Mouse (Mus musculus): ENCODE measurements around the gene Lgmn.

- TF ChIP-seq CTCF (IDR thresholded peaks at IDR 0.05; ENCODE audit: extremely low read depth, insufficient read depth, low read length) (no peak), POLR2A (IDR thresholded peaks at IDR 0.05; ENCODE audit: extremely low read depth, insufficient read depth, low read length) (no peak)
These were observed 22.6 kb downstream of the Lgmn start for GRCm38 (mm10) chr12:102416955-102417510.

All from cortical plate, adult 2 months (tissue).